Mouse (Mus musculus): ENCODE measurements around the gene Dnase1l1.

Gene Dnase1l1

GRCm38 (mm10) chrX:74270062-74270901, 11.9 kb downstream of the Dnase1l1 start, which contains the start of gene Rpl10:
Gene Rpl10 (plus strand): TSS chrX:74270812.
- in situ Hi-C loops (cut with MboI, MseI): no loop called here

DNA sequence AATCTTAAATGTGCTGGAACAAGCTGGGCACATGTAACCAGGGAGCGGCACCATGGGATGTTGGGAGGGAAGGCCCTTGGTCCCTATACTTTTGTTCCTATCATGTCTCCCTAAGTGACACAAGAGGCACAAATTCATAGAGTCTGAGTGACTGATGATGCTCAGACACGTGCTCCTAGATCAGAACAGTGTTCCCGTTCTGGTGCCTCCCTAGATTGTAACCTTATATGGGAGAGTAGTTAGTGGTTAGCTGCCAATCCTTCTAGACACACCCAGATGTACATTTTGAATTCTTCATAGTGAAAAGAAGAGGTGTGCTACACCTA, 12.4 kb downstream of the Dnase1l1 start:
- in situ Hi-C loops (cut with MboI, MseI): loop anchor here (5.0 kb wide), 1 partner anchor 47 kb away; no protein-coding TSS in a partner anchor

DNA sequence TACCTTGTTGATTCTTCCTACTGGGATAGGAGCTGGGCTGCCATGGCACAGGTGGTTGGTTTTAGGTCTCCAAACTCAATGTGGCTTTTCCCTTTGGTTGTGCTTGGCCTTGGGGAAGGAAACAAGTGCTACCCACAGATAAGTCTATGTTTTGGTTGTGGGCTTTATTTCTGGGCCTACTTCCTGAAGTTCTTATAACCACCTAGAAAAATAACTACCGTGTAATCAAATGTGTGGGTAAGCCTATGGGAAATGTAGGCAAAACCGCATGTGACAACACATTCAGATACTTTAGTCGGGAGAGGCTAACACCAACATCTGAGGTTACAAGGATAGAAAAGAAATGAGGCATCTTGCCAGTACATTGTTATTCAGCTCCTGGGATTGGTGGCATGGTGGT, 24.4 kb downstream of the Dnase1l1 start:
- in situ Hi-C loops (cut with MboI, MseI): no loop called here

DNA sequence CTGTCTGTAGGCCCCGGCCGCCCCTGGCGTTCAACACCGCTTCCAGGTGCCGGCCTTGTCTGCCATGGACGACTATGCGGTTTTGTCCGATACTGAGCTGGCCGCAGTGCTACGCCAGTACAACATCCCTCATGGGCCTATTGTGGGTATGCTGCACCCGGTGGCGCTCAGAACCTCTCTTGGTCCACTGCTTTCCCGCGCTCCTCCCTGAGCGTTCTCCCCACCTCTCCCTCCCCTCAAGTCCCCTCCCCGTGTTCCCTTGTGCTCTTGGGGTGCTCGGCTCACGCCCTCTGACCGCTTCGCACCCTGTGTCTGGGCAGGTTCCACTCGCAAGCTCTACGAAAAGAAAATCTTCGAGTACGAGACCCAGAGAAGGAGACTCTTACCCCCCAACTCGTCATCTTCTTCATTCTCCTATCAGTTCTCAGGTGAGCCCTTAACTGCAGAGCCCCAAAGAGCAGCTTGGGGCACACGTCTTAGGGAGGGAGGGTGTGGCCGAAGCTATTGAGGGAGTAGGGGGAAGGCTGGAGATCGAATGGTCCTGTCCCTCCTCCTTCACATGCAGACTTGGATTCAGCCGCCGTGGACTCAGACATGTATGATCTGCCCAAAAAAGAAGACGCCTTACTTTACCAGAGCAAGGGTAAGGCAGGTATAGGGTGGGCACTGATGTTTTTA, 27.1 kb downstream of the Dnase1l1 start:
- in situ Hi-C loops (cut with MboI, MseI): no loop called here

DNA sequence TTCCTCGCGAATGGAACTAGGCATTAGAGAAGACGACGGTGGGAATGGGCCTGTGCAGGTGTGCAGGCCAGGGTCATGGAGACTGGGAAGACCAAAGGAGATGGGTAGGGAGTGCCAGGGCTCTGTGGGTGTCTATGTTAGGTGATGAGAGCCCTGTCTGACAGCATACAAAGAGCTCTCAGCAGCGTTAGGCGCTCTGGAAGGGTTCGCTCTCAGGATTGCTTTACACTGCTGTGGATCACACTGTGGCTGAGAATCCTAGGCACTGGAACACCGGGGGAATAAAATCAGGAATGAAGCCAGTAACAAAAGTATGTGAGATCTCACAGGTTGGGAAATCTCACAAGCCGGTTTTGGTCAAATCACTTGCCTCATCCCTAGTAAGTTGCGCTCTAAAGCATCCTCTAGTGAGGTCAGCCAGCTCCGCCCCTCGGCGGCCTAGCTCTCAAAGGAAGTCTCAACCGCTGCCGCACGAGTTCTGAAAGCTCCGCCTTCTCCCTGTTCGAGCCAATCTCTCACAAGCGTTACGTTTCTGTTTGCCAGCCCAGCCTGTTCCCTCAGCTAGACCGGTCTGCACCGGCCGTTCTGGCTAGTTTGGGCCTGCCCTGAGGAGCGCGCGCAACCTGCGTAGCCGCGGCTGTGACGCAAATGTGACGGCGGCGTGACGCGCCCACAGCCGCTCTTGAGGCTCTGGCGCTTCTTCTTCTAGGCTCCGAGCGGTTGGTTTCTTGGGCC, 27.8 kb downstream of the Dnase1l1 start, which contains the start of gene Emd:
Gene Emd, plus strand, starts transcription at position 535 of the 735 bp plus-strand sequence.
- in situ Hi-C loops (cut with MboI, MseI): no loop called here

- in situ Hi-C loops (cut with MboI, MseI): no loop called here
Measured at GRCm38 (mm10) chrX:74249615-74250014, 32.5 kb downstream of the Dnase1l1 start, which contains the start of gene Flna. Gene Flna (minus strand): TSS chrX:74249820.

GRCm38 (mm10) chrX:74248651-74249050, 33.5 kb downstream of the Dnase1l1 start:
- in situ Hi-C loops (cut with MboI, MseI): no loop called here

- in situ Hi-C loops (cut with MboI, MseI): no loop called here
Measured at GRCm38 (mm10) chrX:74246693-74247092, 35.4 kb downstream of the Dnase1l1 start.

- in situ Hi-C loops (cut with MboI, MseI): no loop called here
Measured at GRCm38 (mm10) chrX:74246213-74246681, 35.9 kb downstream of the Dnase1l1 start.

- in situ Hi-C loops (cut with MboI, MseI): no loop called here
Measured at GRCm38 (mm10) chrX:74245687-74246086, 36.5 kb downstream of the Dnase1l1 start.

DNA sequence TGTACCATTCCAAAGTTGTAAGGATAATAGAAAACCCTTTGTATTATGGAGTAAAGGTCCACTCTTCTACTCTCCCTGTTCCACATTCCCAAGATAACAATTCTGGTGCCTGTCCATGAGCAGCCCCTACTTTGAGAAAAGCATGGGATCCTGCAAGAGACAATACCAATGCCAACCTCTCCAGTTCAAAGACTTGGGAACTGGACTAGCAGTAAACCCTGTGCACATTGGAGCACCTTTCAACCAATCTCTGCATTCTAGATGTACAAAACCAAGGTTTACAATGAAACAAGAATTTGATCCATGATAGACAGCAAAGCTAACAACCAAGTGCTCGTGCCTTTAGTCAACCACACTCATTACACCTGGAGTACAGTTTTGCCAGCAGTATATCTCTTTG, 37.0 kb downstream of the Dnase1l1 start:
- in situ Hi-C loops (cut with MboI, MseI): no loop called here

DNA sequence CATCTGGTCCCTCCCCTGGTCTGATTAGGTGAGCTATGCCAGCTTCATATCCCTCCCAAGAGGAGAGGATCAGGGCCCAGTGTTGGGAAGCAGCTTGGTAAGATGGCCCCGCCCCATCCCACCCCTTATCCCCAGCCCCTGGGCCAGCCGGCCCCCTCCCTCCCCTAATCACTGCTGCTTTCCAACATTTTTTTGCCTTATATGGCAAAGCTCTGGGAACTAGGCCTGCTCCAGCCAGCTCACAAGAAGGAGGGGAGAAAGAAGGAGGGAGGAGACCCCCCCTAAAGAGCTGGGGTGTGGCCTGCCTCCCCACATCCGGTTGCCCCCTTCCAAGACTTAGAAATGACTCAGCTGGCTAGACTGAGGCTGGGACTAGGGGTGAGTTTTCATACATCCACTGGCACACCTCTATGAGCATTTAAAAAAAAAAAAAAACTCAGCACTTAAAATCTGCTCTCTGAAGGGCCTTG, 37.5 kb downstream of the Dnase1l1 start:
- in situ Hi-C loops (cut with MboI, MseI): no loop called here

GRCm38 (mm10) chrX:74243807-74244206, 38.3 kb downstream of the Dnase1l1 start:
- in situ Hi-C loops (cut with MboI, MseI): no loop called here

DNA sequence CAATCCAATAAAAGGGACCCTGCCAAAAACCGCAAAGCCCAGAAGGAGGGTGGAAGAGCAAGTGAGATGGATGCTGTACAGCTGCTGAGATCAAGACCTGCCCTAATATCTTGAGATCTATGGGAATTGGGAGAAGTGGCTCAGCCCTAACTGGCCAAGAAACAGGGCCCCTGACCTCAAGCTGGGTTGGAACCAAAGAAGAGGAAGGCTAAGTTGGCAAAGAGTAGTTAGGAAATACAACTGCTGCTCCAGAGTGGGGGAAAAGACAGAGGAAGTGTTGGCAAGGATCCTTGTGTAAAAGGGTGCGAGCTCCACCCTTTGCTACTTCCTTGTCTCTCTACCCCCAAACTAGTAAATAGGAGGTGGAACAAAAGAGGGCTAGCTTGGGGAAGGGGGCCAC, 38.7 kb downstream of the Dnase1l1 start:
- in situ Hi-C loops (cut with MboI, MseI): no loop called here

- in situ Hi-C loops (cut with MboI, MseI): no loop called here
Measured at GRCm38 (mm10) chrX:74240332-74240731, 41.8 kb downstream of the Dnase1l1 start.

DNA sequence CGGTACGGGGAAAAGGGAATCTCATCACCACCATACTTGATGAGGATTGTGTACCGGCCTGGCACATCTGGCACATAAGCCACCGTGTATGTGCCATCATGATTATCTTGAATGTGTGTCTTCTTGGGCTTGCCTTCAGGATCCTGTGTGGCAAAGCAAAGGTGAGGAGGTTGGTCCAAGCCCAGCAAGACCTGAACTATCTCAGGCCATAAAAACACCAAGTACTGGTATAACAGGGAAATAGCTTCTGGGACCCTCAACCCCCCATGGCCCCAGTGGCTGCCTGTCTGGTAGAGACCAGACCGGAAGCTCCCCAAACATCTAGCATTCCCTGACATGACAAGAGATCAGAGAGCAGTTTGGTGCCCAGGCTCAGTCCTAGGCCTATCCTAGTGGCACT, 48.9 kb downstream of the Dnase1l1 start:
- in situ Hi-C loops (cut with MboI, MseI): no loop called here

GRCm38 (mm10) chrX:74230038-74230437, 52.1 kb downstream of the Dnase1l1 start:
- in situ Hi-C loops (cut with MboI, MseI): no loop called here
